25 mouse cellular contexts compared by ENCODE assay signal in genomic region chr13:76044971-76045370, GRCm38 (mm10). TPM values are rescaled to one million over a fixed set of nuclear protein-coding genes. Genes with fewer than 3 reads are reported as not detected.
DNase-seq lines count a peak whose midpoint lies in the region; ATAC-seq and TF ChIP-seq lines count a peak whose summit lies in the region.
"Had no signal": no experiment of that assay in that cellular context is flagged by ENCODE, and none has a peak within 500 bp of the region (broad histone marks: within the 10 kb centered on the region; RNA-seq: fewer than 3 reads in every experiment).

No protein-coding gene starts in this region.

- H3K4me1 ChIP-seq in stomach, postnatal 0 days (replicated peaks; ENCODE audit: control insufficient read depth, insufficient read depth), result no peaks in the 10 kb centered on the region
- H3K4me1 ChIP-seq in forebrain, embryonic 13.5 days, result no peaks in the 10 kb centered on the region

- H3K27me3 ChIP-seq in stomach, postnatal 0 days (ENCODE audit: control insufficient read depth, insufficient read depth, low read length), result no peaks in the 10 kb centered on the region
- H3K27me3 ChIP-seq in forebrain, embryonic 13.5 days, result no peaks in the 10 kb centered on the region
- H3K27me3 ChIP-seq: CH12.LX, Patski had no signal

- no peak overlapping the region for H3K9ac ChIP-seq in stomach, postnatal 0 days (ENCODE audit: low read length)
- H3K9ac ChIP-seq in forebrain, embryonic 13.5 days, result no peak overlapping the region

- no peak overlapping the region for H3K4me3 ChIP-seq in stomach, postnatal 0 days (ENCODE audit: low read depth, low read length)
- no peak overlapping the region for H3K4me3 ChIP-seq in forebrain, embryonic 13.5 days

- TF ChIP-seq EP300 in stomach, postnatal 0 days (optimal IDR thresholded peaks at IDR 0.05), result no peak

- no peak overlapping the region for H3K4me2 ChIP-seq in stomach, postnatal 0 days (replicated peaks; ENCODE audit: low read depth)
- H3K4me2 ChIP-seq in forebrain, embryonic 13.5 days, result no peak overlapping the region

- peak; percentile 65 for ATAC-seq in granulocyte monocyte progenitor cell, adult 5-6 weeks (replicated peaks; ENCODE audit: poor library complexity, severe bottlenecking)
- peak; percentile 48; the same call in 1 of the 2 replicates for ATAC-seq in megakaryocyte progenitor cell, adult 5-6 weeks (replicated peaks; ENCODE audit: poor library complexity)
- ATAC-seq in stomach, postnatal 0 days (ENCODE audit: low FRiP score, low TSS enrichment), result no peak
- no peak for ATAC-seq in forebrain, embryonic 13.5 days
- ATAC-seq: activated CD4-positive, CD25-positive, alpha-beta regulatory T cell, adult 4 months; CD4-positive, CD25-positive, alpha-beta regulatory T cell, adult 4 months; Patski had no signal

- H3K9me3 ChIP-seq in stomach, postnatal 0 days (ENCODE audit: control insufficient read depth, low read length), result no peaks in the 10 kb centered on the region
- no peaks in the 10 kb centered on the region for H3K9me3 ChIP-seq in forebrain, embryonic 13.5 days (replicated peaks)
- H3K9me3 ChIP-seq: G1E had no signal

- TF ChIP-seq CTCF in stomach, postnatal 0 days (IDR thresholded peaks at IDR 0.05; ENCODE audit: low read depth), result no peak

- H3K36me3 ChIP-seq in stomach, postnatal 0 days (ENCODE audit: control insufficient read depth, insufficient read depth, low read length), result no peaks in the 10 kb centered on the region
- H3K36me3 ChIP-seq in forebrain, embryonic 13.5 days (ENCODE audit: poor library complexity, severe bottlenecking), result no peaks in the 10 kb centered on the region
- H3K36me3 ChIP-seq: G1E had no signal

- no peak overlapping the region for H3K27ac ChIP-seq in stomach, postnatal 0 days (replicated peaks)
- no peak overlapping the region for H3K27ac ChIP-seq in forebrain, embryonic 13.5 days

- peak; percentile 57 for DNase-seq in 416B (ENCODE audit: low read depth)
- DNase-seq in frontal cortex, postnatal 14 days (ENCODE audit: low spot score in 2 of 2), result no peak
- no peak for DNase-seq in stomach, postnatal 0 days (ENCODE audit: low spot score)
- DNase-seq: adrenal gland, adult 2 months; adrenal gland, adult 8-10 months; adrenal gland, postnatal 10 days; adrenal gland, postnatal 14 days; adrenal gland, postnatal 25 days; adrenal gland, postnatal 36 days; B cell, adult 2 months; cerebellum, adult 11 months; cerebellum, adult 11-12 months; cerebellum, adult 18-20 months; cerebellum, adult 2 months had no signal

RNA-seq across cellular contexts. Expression of gene Gpr150, which starts 11.8 kb away (rescaled TPM):
- total RNA-seq in granulocyte monocyte progenitor cell, adult 5-6 weeks (2014; fragmentation: Nextera tagmentation), result 0.64 TPM in 1 of 2 replicates, not detected in the other
- total RNA-seq in granulocyte monocyte progenitor cell, adult 5-6 weeks (2017), result 0.04 and 1.0 TPM in 2 replicates
- total RNA-seq in megakaryocyte progenitor cell, adult 5-6 weeks (2015), result 0.52 and 0.90 TPM in 2 replicates
- total RNA-seq in megakaryocyte progenitor cell, adult 5-6 weeks (2017), result 0.14 and 0.50 TPM in 2 replicates
- polyA plus RNA-seq in stomach, postnatal 0 days (2015; fragmentation: Nextera tagmentation; extraction: Ambion mirVana), result 0.12 and 0.18 TPM in 2 replicates
- 0.55 and 0.74 TPM in 2 replicates for polyA plus RNA-seq in forebrain, embryonic 13.5 days (2015; fragmentation: Nextera tagmentation; extraction: Ambion mirVana)
- total RNA-seq: adrenal gland, adult 18-20 months; adrenal gland, postnatal 10 days; adrenal gland, postnatal 14 days; adrenal gland, postnatal 36 days; CH12.LX; MEL had no signal
- polyA plus RNA-seq: activated CD4-positive, CD25-positive, alpha-beta regulatory T cell, adult 4 months; C2C12; CD4-positive, CD25-positive, alpha-beta regulatory T cell, adult 4 months; G1E; Patski had no signal

RNA-seq across cellular contexts. Expression of gene Rfesd, which starts 26.5 kb away (rescaled TPM):
- 5.7 and 13.8 TPM in 2 replicates for total RNA-seq in granulocyte monocyte progenitor cell, adult 5-6 weeks (2014; fragmentation: Nextera tagmentation)
- total RNA-seq in granulocyte monocyte progenitor cell, adult 5-6 weeks (2017), result 6.2 and 6.7 TPM in 2 replicates
- total RNA-seq in megakaryocyte progenitor cell, adult 5-6 weeks (2015), result 14.9 and 27.3 TPM in 2 replicates
- 11.3 and 14.8 TPM in 2 replicates for total RNA-seq in megakaryocyte progenitor cell, adult 5-6 weeks (2017)
- 18.6 and 21.6 TPM in 2 replicates for polyA plus RNA-seq in stomach, postnatal 0 days (2015; fragmentation: Nextera tagmentation; extraction: Ambion mirVana)
- 19.0 and 19.8 TPM in 2 replicates for polyA plus RNA-seq in forebrain, embryonic 13.5 days (2015; fragmentation: Nextera tagmentation; extraction: Ambion mirVana)

RNA-seq across cellular contexts. Expression of gene Arsk, which starts 53.5 kb away (rescaled TPM):
- total RNA-seq in granulocyte monocyte progenitor cell, adult 5-6 weeks (2014; fragmentation: Nextera tagmentation), result 9.9 and 15.8 TPM in 2 replicates
- 15.3 and 16.9 TPM in 2 replicates for total RNA-seq in granulocyte monocyte progenitor cell, adult 5-6 weeks (2017)
- total RNA-seq in megakaryocyte progenitor cell, adult 5-6 weeks (2015), result 12.6 and 13.4 TPM in 2 replicates
- total RNA-seq in megakaryocyte progenitor cell, adult 5-6 weeks (2017), result 10.1 and 14.7 TPM in 2 replicates
- 4.0 and 4.8 TPM in 2 replicates for polyA plus RNA-seq in stomach, postnatal 0 days (2015; fragmentation: Nextera tagmentation; extraction: Ambion mirVana)
- 4.2 and 6.0 TPM in 2 replicates for polyA plus RNA-seq in forebrain, embryonic 13.5 days (2015; fragmentation: Nextera tagmentation; extraction: Ambion mirVana)

RNA-seq across cellular contexts. Expression of gene Ttc37, which starts 53.6 kb away (rescaled TPM):
- total RNA-seq in granulocyte monocyte progenitor cell, adult 5-6 weeks (2014; fragmentation: Nextera tagmentation), result 29.8 and 33.2 TPM in 2 replicates
- total RNA-seq in granulocyte monocyte progenitor cell, adult 5-6 weeks (2017), result 37.3 and 42.9 TPM in 2 replicates
- 26.1 and 33.4 TPM in 2 replicates for total RNA-seq in megakaryocyte progenitor cell, adult 5-6 weeks (2015)
- 37.1 and 42.2 TPM in 2 replicates for total RNA-seq in megakaryocyte progenitor cell, adult 5-6 weeks (2017)
- polyA plus RNA-seq in stomach, postnatal 0 days (2015; fragmentation: Nextera tagmentation; extraction: Ambion mirVana), result 6.0 and 6.4 TPM in 2 replicates
- 9.6 and 10.4 TPM in 2 replicates for polyA plus RNA-seq in forebrain, embryonic 13.5 days (2015; fragmentation: Nextera tagmentation; extraction: Ambion mirVana)

Comparison
In these comparisons a context has a peak if more than half of its experiments do, and no peak if none do; other contexts are left out.
1. ATAC-seq: peak in granulocyte monocyte progenitor cell, adult 5-6 weeks (single experiment) and megakaryocyte progenitor cell, adult 5-6 weeks (single experiment); none in stomach, postnatal 0 days (single experiment) and forebrain, embryonic 13.5 days (single experiment).